Mouse (Mus musculus): ENCODE results near the gene Ppp2r3a. TPM values are rescaled to one million over a fixed set of nuclear protein-coding genes. Genes with fewer than 3 reads are reported as not detected.

The Ppp2r3a gene
- total RNA-seq, 2 experiments from 2014 or later = 201 to 214 TPM

Other genes starting within 250 kb of the Ppp2r3a start
- gene Pccb, start 216.9 kb downstream of the Ppp2r3a start, total RNA-seq (2021) = 10 to 100 TPM; 89.0 to 93.4 TPM
- gene Msl2, start 177.7 kb downstream of the Ppp2r3a start, total RNA-seq (2021) = 10 to 100 TPM; 33.6 to 34.1 TPM

All from heart, postnatal 14 days (tissue).